Mouse (Mus musculus) cerebellum, adult 11-12 months (tissue): ENCODE measurements at regions not wholly inside any gene's neighbourhood (a gene's known extent, or its start where the extent isn't known, plus 50 kb on each side); places are given as distances from the start of the nearest gene placed in this dataset.
"Not testable (repeated sequence)": the region's sequence is repeated elsewhere in the genome, so short reads cannot be mapped to it uniquely, and the experiment has no call there.

Experiments
- DNase-seq: peaks from one replicate; pipeline ENCODE4 v3.0.0; 2022

GRCm38 (mm10) chr17:79977154-79977571, 81.2 kb upstream of the Atl2 start:
- DNase-seq = no peak

GRCm38 (mm10) chr17:79976518-79977100, 80.7 kb upstream of the Atl2 start:
- no peak for DNase-seq

- no peak for DNase-seq
These were observed 80.1 kb upstream of the Atl2 start for GRCm38 (mm10) chr17:79975997-79976443.

- DNase-seq = not testable (repeated sequence)
These were observed 79.3 kb upstream of the Atl2 start for GRCm38 (mm10) chr17:79975150-79975757.

- no peak for DNase-seq
These were observed 75.9 kb upstream of the Atl2 start for GRCm38 (mm10) chr17:79971721-79972336.

GRCm38 (mm10) chr17:79969500-79969972, 73.6 kb upstream of the Atl2 start:
- no peak for DNase-seq

GRCm38 (mm10) chr17:79968819-79969218, 72.9 kb upstream of the Atl2 start:
- DNase-seq = no peak

- no peak for DNase-seq
These were observed 71.1 kb upstream of the Atl2 start for GRCm38 (mm10) chr17:79966981-79967380.

- no peak for DNase-seq
These were observed 69.7 kb upstream of the Atl2 start for GRCm38 (mm10) chr17:79965625-79966024.

GRCm38 (mm10) chr17:79964850-79965249, 68.9 kb upstream of the Atl2 start:
- DNase-seq = no peak

GRCm38 (mm10) chr17:79963330-79963729, 67.4 kb upstream of the Atl2 start:
- no peak for DNase-seq

GRCm38 (mm10) chr17:79961391-79961790, 65.5 kb upstream of the Atl2 start:
- no peak for DNase-seq

GRCm38 (mm10) chr17:79960688-79961087, 64.8 kb upstream of the Atl2 start:
- DNase-seq = no peak

- DNase-seq = no peak
These were observed 59.3 kb upstream of the Atl2 start for GRCm38 (mm10) chr17:79955267-79955666.

- DNase-seq = no peak
These were observed 58.8 kb upstream of the Atl2 start for GRCm38 (mm10) chr17:79954624-79955244.

GRCm38 (mm10) chr17:79948591-79949475, 52.9 kb upstream of the Atl2 start:
- DNase-seq = peak; percentile 77
